Mouse (Mus musculus) testis, adult 2 months (tissue): ENCODE measurements at regions not wholly inside any gene's neighbourhood (a gene's known extent, or its start where the extent isn't known, plus 50 kb on each side); places are given as distances from the start of the nearest gene placed in this dataset.
"Not testable (repeated sequence)": the region's sequence is repeated elsewhere in the genome, so short reads cannot be mapped to it uniquely, and the experiment has no call there.

ENCODE experiments used
- H3K27ac ChIP-seq: fragments of 200-500 bp; 2 replicates; pipeline ENCODE4 v1.5.1; 2012; ENCODE audit warnings: low read depth, low read length; ENCODE audit not compliant: control insufficient read depth, insufficient read depth
- H3K27me3 ChIP-seq: fragments of 200-500 bp; 2 replicates; pipeline ENCODE4 v1.6.1; 2012; ENCODE audit warnings: mild to moderate bottlenecking, low read length, moderate library complexity; ENCODE audit not compliant: control insufficient read depth, insufficient read depth
- H3K36me3 ChIP-seq: fragments of 200-500 bp; 2 replicates; pipeline ENCODE4 v1.6.1; 2012; ENCODE audit warnings: mild to moderate bottlenecking, low read length; ENCODE audit not compliant: control insufficient read depth, insufficient read depth
- H3K4me1 ChIP-seq: fragments of 200-500 bp; 2 replicates; pipeline ENCODE4 v1.6.1; 2012; ENCODE audit warnings: low read length; ENCODE audit not compliant: control insufficient read depth, insufficient read depth
- H3K4me3 ChIP-seq: fragments of 200-500 bp; 2 replicates; pipeline ENCODE4 v1.5.1; 2012; ENCODE audit warnings: low read depth, mild to moderate bottlenecking, low read length, moderate library complexity, mixed read lengths; ENCODE audit not compliant: control insufficient read depth
- CTCF ChIP-seq: fragments of 200-500 bp; IDR thresholded peaks from 2 replicates; pipeline ENCODE4 v1.5.1; 2012; ENCODE audit warnings: low read depth, mild to moderate bottlenecking, inconsistent platforms, low read length, moderate library complexity; ENCODE audit not compliant: control insufficient read depth, insufficient read depth, insufficient replicate concordance
- POLR2A ChIP-seq: fragments of 200-500 bp; IDR thresholded peaks from 2 replicates; pipeline ENCODE4 v1.6.1; 2012; ENCODE audit warnings: low read depth, mild to moderate bottlenecking, inconsistent platforms, low read length, moderate library complexity; ENCODE audit not compliant: control insufficient read depth

GRCm38 (mm10) chr9:6845281-6845680 lies 339.0 kb downstream of the Dync2h1 start:
- not testable (repeated sequence) for H3K4me3 ChIP-seq, H3K27ac ChIP-seq, H3K27me3 ChIP-seq, H3K36me3 ChIP-seq, H3K4me1 ChIP-seq

GRCm38 (mm10) chr9:6834936-6835335 lies 349.3 kb downstream of the Dync2h1 start:
- H3K27ac ChIP-seq, H3K4me3 ChIP-seq, H3K4me1 ChIP-seq, H3K36me3 ChIP-seq, H3K27me3 ChIP-seq: not testable (repeated sequence)

GRCm38 (mm10) chr9:6834470-6834869 lies 349.8 kb downstream of the Dync2h1 start:
- TF ChIP-seq POLR2A (no peak), CTCF (no peak)
- no peaks in the 10 kb centered on the region for H3K36me3 ChIP-seq
- H3K27ac ChIP-seq = no peak overlapping the region
- no peaks in the 10 kb centered on the region for H3K27me3 ChIP-seq
- no peak overlapping the region for H3K4me3 ChIP-seq
- no peaks in the 10 kb centered on the region for H3K4me1 ChIP-seq

GRCm38 (mm10) chr9:6832862-6833261 lies 351.4 kb downstream of the Dync2h1 start:
- no peak overlapping the region for H3K27ac ChIP-seq
- H3K27me3 ChIP-seq = no peaks in the 10 kb centered on the region
- no peaks in the 10 kb centered on the region for H3K4me1 ChIP-seq
- no peaks in the 10 kb centered on the region for H3K36me3 ChIP-seq
- H3K4me3 ChIP-seq = no peak overlapping the region
- TF ChIP-seq CTCF (no peak), POLR2A (no peak)

GRCm38 (mm10) chr9:6831642-6832041 lies 352.6 kb downstream of the Dync2h1 start:
- H3K27me3 ChIP-seq, H3K4me3 ChIP-seq, H3K27ac ChIP-seq, H3K4me1 ChIP-seq, H3K36me3 ChIP-seq: not testable (repeated sequence)

- Histone ChIP-seq H3K4me3 (no peak overlapping the region), H3K27me3 (no peaks in the 10 kb centered on the region), H3K27ac (no peak overlapping the region), H3K4me1 (no peaks in the 10 kb centered on the region), H3K36me3 (no peaks in the 10 kb centered on the region)
- TF ChIP-seq POLR2A = no peak
- no peak for TF ChIP-seq CTCF
These were observed 357.7 kb downstream of the Dync2h1 start for GRCm38 (mm10) chr9:6826581-6826980.

- no peak overlapping the region for H3K4me3 ChIP-seq
- TF ChIP-seq CTCF = no peak
- no peak for TF ChIP-seq POLR2A
- H3K4me1 ChIP-seq = no peaks in the 10 kb centered on the region
- H3K36me3 ChIP-seq = no peaks in the 10 kb centered on the region
- H3K27ac ChIP-seq = no peak overlapping the region
- H3K27me3 ChIP-seq = no peaks in the 10 kb centered on the region
These were observed 358.6 kb downstream of the Dync2h1 start for GRCm38 (mm10) chr9:6825609-6826008.

GRCm38 (mm10) chr9:6823946-6824345 lies 360.3 kb downstream of the Dync2h1 start:
- not testable (repeated sequence) for H3K4me3 ChIP-seq, H3K36me3 ChIP-seq, H3K4me1 ChIP-seq, H3K27me3 ChIP-seq, H3K27ac ChIP-seq
